Mouse (Mus musculus) erythroblast, embryonic 14.5 days (primary cell): ENCODE measurements around the gene Fer1l5. TPM values are rescaled to one million over a fixed set of nuclear protein-coding genes. Genes with fewer than 3 reads are reported as not detected.

Source experiments
- H3K27me3 ChIP-seq: 2 replicates; pipeline ENCODE4 v1.6.1; 2012; ENCODE audit warnings: inconsistent platforms; ENCODE audit not compliant: control insufficient read depth
- H3K36me3 ChIP-seq: 2 replicates; pipeline ENCODE4 v1.6.1; 2012; ENCODE audit warnings: mild to moderate bottlenecking, inconsistent platforms; ENCODE audit not compliant: control insufficient read depth
- H3K4me1 ChIP-seq: 2 replicates; pipeline ENCODE4 v1.6.1; 2012; ENCODE audit warnings: inconsistent platforms; ENCODE audit not compliant: control insufficient read depth
- H3K4me3 ChIP-seq: replicated peaks from 2 replicates; pipeline ENCODE3; 2012; ENCODE audit warnings: moderate library complexity, mild to moderate bottlenecking, inconsistent platforms
- H3K9me3 ChIP-seq: 2 replicates; pipeline ENCODE4 v1.6.1; 2012; ENCODE audit warnings: low read length, inconsistent platforms, mixed read lengths; ENCODE audit not compliant: control insufficient read depth
- GATA1 ChIP-seq: IDR thresholded peaks from 2 replicates; pipeline ENCODE4 v1.6.1; 2012; ENCODE audit warnings: low read length, inconsistent platforms, mixed read lengths
- TAL1 ChIP-seq: IDR thresholded peaks from 3 replicates; pipeline ENCODE4 v1.6.1; 2012; ENCODE audit warnings: low read length, inconsistent platforms, mixed read lengths
- polyA plus RNA-seq: library from polyadenylated mRNA; stranded (reverse); fragments of >175 nt; gene quantifications from 2 replicates; pipeline ENCODE4 v1.2.3, GENCODE M21; 2012

Fer1l5 gene
- polyA plus RNA-seq, 1 experiment: not detected

- peaks cover 13% of the 10 kb centered on the region for H3K4me1 ChIP-seq
- H3K9me3 ChIP-seq: no peaks in the 10 kb centered on the region
- TF ChIP-seq TAL1 (no peak), GATA1 (no peak)
- no peaks in the 10 kb centered on the region for H3K36me3 ChIP-seq
- H3K4me3 ChIP-seq: no peak overlapping the region
- H3K27me3 ChIP-seq: no peaks in the 10 kb centered on the region
Measured at GRCm38 (mm10) chr1:36465641-36466160, 93.6 kb downstream of the Fer1l5 start.

- TF ChIP-seq TAL1 (no peak), GATA1 (no peak)
- H3K27me3 ChIP-seq: peaks cover 9% of the 10 kb centered on the region
- H3K4me1 ChIP-seq: peaks cover 27% of the 10 kb centered on the region
- H3K36me3 ChIP-seq: no peaks in the 10 kb centered on the region
- H3K9me3 ChIP-seq: no peaks in the 10 kb centered on the region
- H3K4me3 ChIP-seq: no peak overlapping the region
Measured at GRCm38 (mm10) chr1:36467446-36467845, 95.4 kb downstream of the Fer1l5 start.

- peaks cover 49% of the 10 kb centered on the region for H3K4me1 ChIP-seq
Measured at GRCm38 (mm10) chr1:36469811-36470444, 97.8 kb downstream of the Fer1l5 start.

GRCm38 (mm10) chr1:36471181-36472105, 99.4 kb downstream of the Fer1l5 start, which contains the start of gene Cnnm4:
Gene Cnnm4 (plus strand): TSS chr1:36471620.
- no peaks in the 10 kb centered on the region for H3K9me3 ChIP-seq
- H3K27me3 ChIP-seq: peaks cover 27% of the 10 kb centered on the region
- H3K4me3 ChIP-seq: peak within 1 kb of the TSS; percentile 67
- TF ChIP-seq GATA1 (no peak), TAL1 (no peak)
- H3K36me3 ChIP-seq: no peaks in the 10 kb centered on the region
- H3K4me1 ChIP-seq: peaks cover 52% of the 10 kb centered on the region

More at GRCm38 (mm10) chr1:36469811-36470444, 97.8 kb downstream of the Fer1l5 start:
- H3K9me3 ChIP-seq: no peaks in the 10 kb centered on the region
- TF ChIP-seq GATA1 (no peak), TAL1 (no peak)
- no peak overlapping the region for H3K4me3 ChIP-seq
- peaks cover 27% of the 10 kb centered on the region for H3K27me3 ChIP-seq
- no peaks in the 10 kb centered on the region for H3K36me3 ChIP-seq

Other genes starting within 250 kb of the Fer1l5 start
- gene Uggt1, start 127.6 kb upstream of the Fer1l5 start, polyA plus RNA-seq: 0.18 and 0.27 TPM in 2 replicates
- gene Neurl3, start 97.6 kb upstream of the Fer1l5 start, polyA plus RNA-seq: 0.02 and 0.03 TPM in 2 replicates
- 0.18 and 0.29 TPM in 2 replicates for gene Arid5a, start 64.6 kb upstream of the Fer1l5 start, polyA plus RNA-seq
- gene Kansl3, start 3.1 kb upstream of the Fer1l5 start, polyA plus RNA-seq: 1.1 and 1.2 TPM in 2 replicates
- gene Lman2l, start 73.0 kb downstream of the Fer1l5 start, polyA plus RNA-seq: 0.15 and 0.29 TPM in 2 replicates
- gene Cnnm4, start 99.3 kb downstream of the Fer1l5 start, polyA plus RNA-seq: 0.25 and 0.27 TPM in 2 replicates
- gene Cnnm3, start 139.6 kb downstream of the Fer1l5 start, polyA plus RNA-seq: 0.87 and 1.0 TPM in 2 replicates
- gene Ankrd23, start 164.6 kb downstream of the Fer1l5 start, polyA plus RNA-seq: 0.11 TPM in 2 replicates
- gene Gm42417, start 167.1 kb downstream of the Fer1l5 start, polyA plus RNA-seq: not detected in 2 replicates
- gene Ankrd39, start 175.2 kb downstream of the Fer1l5 start, polyA plus RNA-seq: 0.31 and 0.45 TPM in 2 replicates
- 0.01 and 0.02 TPM in 2 replicates for gene Sema4c, start 186.1 kb downstream of the Fer1l5 start, polyA plus RNA-seq